Mouse (Mus musculus): ENCODE data around the gene Jak3. TPM values are rescaled to one million over a fixed set of nuclear protein-coding genes. Genes with fewer than 3 reads are reported as not detected.
"Not testable (repeated sequence)": the region's sequence is repeated elsewhere in the genome, so short reads cannot be mapped to it uniquely, and the experiment has no call there.

The Jak3 gene
- polyA plus RNA-seq, 1 experiment from 2014 or later, result 4.6 TPM

GRCm38 (mm10) chr8:71702923-71703322, 26.8 kb downstream of the Jak3 start:
- TF ChIP-seq EP300 (optimal IDR thresholded peaks at IDR 0.05) (no peak), CTCF (IDR thresholded peaks at IDR 0.05; ENCODE audit: low read depth) (peak; percentile 25; the same call in 1 of the 2 replicates)
- no peaks in the 10 kb centered on the region for H3K36me3 ChIP-seq (ENCODE audit: control insufficient read depth, insufficient read depth, low read length)
- whole genome bisulfite sequencing, result 35% methylated on average over 3 of the region's 3 CpGs
- ATAC-seq (ENCODE audit: low FRiP score, low TSS enrichment) (peak; percentile 73), DNase-seq (ENCODE audit: low spot score) (peak; percentile 75)
- H3K27me3 ChIP-seq (ENCODE audit: control insufficient read depth, insufficient read depth, low read length), result no peaks in the 10 kb centered on the region
- no peak overlapping the region for H3K4me3 ChIP-seq (ENCODE audit: low read depth, low read length)
- no peak overlapping the region for H3K4me2 ChIP-seq (replicated peaks; ENCODE audit: low read depth)
- H3K9ac ChIP-seq (ENCODE audit: low read length), result no peak overlapping the region
- H3K9me3 ChIP-seq (ENCODE audit: control insufficient read depth, low read length), result no peaks in the 10 kb centered on the region
- H3K27ac ChIP-seq (replicated peaks), result peak overlapping the region; percentile 86
- H3K4me1 ChIP-seq (replicated peaks; ENCODE audit: control insufficient read depth, insufficient read depth), result no peaks in the 10 kb centered on the region; the same call in 1 of the 2 replicates

DNA sequence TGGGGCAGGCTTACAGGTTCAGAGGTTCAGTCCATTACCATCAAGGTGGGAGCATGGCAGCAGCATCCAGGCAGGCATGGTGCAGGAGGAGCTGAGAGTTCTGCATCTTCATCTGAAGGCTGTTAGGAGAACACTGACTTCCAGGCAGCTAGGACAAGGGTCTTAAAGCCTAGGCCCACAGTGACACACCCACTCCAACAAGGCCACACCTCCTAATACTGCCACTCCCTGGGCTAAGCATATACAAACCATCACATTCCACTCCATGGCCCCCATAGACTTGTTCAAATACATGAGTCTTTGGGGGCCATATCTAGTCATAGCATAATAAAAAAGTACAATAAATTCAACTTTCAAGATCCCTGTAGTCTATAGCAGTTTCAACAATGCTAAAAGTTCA, 27.3 kb downstream of the Jak3 start:
- not testable (repeated sequence) for ATAC-seq (ENCODE audit: low FRiP score, low TSS enrichment); H3K27me3 ChIP-seq (ENCODE audit: control insufficient read depth, insufficient read depth, low read length); H3K4me3 ChIP-seq (ENCODE audit: low read depth, low read length); DNase-seq (ENCODE audit: low spot score); H3K36me3 ChIP-seq (ENCODE audit: control insufficient read depth, insufficient read depth, low read length); H3K4me2 ChIP-seq (replicated peaks; ENCODE audit: low read depth); H3K4me1 ChIP-seq (replicated peaks; ENCODE audit: control insufficient read depth, insufficient read depth); H3K9ac ChIP-seq (ENCODE audit: low read length); H3K9me3 ChIP-seq (ENCODE audit: control insufficient read depth, low read length)
- H3K27ac ChIP-seq (replicated peaks), result peak overlapping the region; percentile 86

DNA sequence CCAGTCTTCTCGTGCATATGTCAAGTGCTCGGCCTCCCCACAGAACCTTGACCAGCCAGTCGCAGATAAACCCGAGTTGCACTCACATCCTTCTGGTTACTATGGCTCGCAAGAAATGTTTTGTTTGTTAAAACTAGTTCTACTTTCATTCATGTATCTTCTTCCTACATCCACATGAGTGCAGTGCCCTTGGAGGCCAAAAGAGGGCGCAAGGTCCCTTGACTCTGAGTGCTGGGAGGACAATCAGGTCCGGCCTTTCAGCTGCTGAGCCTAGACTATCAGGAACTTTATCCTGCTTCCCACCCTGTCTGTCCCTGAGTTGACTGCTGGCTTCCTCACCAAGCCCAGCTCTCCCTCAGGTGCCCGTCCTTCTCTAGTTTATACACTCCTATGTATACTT, 31.8 kb downstream of the Jak3 start:
- 42% methylated on average over 8 of the region's 8 CpGs for WGBS
- Histone ChIP-seq H3K4me3 (ENCODE audit: low read depth, low read length) (no peak overlapping the region), H3K9ac (ENCODE audit: low read length) (no peak overlapping the region), H3K27me3 (ENCODE audit: control insufficient read depth, insufficient read depth, low read length) (no peaks in the 10 kb centered on the region), H3K36me3 (ENCODE audit: control insufficient read depth, insufficient read depth, low read length) (no peaks in the 10 kb centered on the region), H3K27ac (replicated peaks) (no peak overlapping the region), H3K9me3 (ENCODE audit: control insufficient read depth, low read length) (no peaks in the 10 kb centered on the region), H3K4me1 (replicated peaks; ENCODE audit: control insufficient read depth, insufficient read depth) (no peaks in the 10 kb centered on the region), H3K4me2 (replicated peaks; ENCODE audit: low read depth) (no peak overlapping the region)
- peak; percentile 80 for TF ChIP-seq CTCF (IDR thresholded peaks at IDR 0.05; ENCODE audit: low read depth)
- TF ChIP-seq EP300 (optimal IDR thresholded peaks at IDR 0.05), result no peak
- DNase-seq (ENCODE audit: low spot score) (peak; percentile 66), ATAC-seq (ENCODE audit: low FRiP score, low TSS enrichment) (no peak)

DNA sequence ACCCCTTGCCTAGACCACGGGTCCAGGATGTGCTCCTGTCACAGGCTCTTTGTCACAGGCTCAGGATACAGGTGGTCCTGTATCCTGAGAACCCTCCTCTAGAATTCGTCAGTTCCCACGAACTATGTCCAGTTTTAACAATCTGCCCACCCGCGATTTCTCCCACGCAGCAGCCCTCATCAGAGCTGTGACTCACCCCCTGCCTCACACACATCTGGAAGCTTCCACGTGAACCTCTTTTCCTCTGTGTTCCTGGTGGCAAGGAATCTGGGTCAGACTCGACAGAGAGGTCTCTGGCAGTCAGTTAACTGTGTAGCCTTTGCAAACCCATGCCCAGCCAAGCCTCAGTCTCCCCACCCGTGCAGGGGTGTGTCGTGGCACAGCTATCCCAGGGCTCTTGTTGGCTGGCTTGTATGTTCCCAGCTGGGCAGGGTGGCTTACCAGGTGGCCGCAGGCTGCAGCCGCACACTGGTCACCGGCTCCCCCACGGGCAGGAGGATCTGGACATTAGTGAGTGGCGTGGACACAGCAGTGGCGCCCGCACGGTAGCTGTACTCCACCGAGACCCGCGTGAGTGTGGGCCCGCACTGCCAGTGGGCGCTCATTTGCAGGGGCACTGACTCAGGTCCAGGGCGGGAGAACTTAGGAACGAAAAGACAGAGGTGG, 33.2 kb downstream of the Jak3 start:
- no peak for ATAC-seq (ENCODE audit: low FRiP score, low TSS enrichment)
- no peak for DNase-seq (ENCODE audit: low spot score)
- no peak for TF ChIP-seq CTCF (IDR thresholded peaks at IDR 0.05; ENCODE audit: low read depth)
- Histone ChIP-seq H3K9me3 (ENCODE audit: control insufficient read depth, low read length) (no peaks in the 10 kb centered on the region), H3K36me3 (ENCODE audit: control insufficient read depth, insufficient read depth, low read length) (no peaks in the 10 kb centered on the region), H3K27ac (replicated peaks) (no peak overlapping the region), H3K4me2 (replicated peaks; ENCODE audit: low read depth) (peak overlapping the region; percentile 35), H3K27me3 (ENCODE audit: control insufficient read depth, insufficient read depth, low read length) (no peaks in the 10 kb centered on the region), H3K9ac (ENCODE audit: low read length) (no peak overlapping the region), H3K4me3 (ENCODE audit: low read depth, low read length) (peak overlapping the region; percentile 8; the same call in 1 of the 2 replicates), H3K4me1 (replicated peaks; ENCODE audit: control insufficient read depth, insufficient read depth) (no peaks in the 10 kb centered on the region)
- 38% methylated on average over 25 of the region's 25 CpGs for WGBS

- WGBS, result 22% methylated on average over 25 of the region's 25 CpGs
- Histone ChIP-seq H3K9me3 (ENCODE audit: control insufficient read depth, low read length) (no peaks in the 10 kb centered on the region), H3K27me3 (ENCODE audit: control insufficient read depth, insufficient read depth, low read length) (no peaks in the 10 kb centered on the region), H3K9ac (ENCODE audit: low read length) (no peak overlapping the region), H3K36me3 (ENCODE audit: control insufficient read depth, insufficient read depth, low read length) (no peaks in the 10 kb centered on the region), H3K4me1 (replicated peaks; ENCODE audit: control insufficient read depth, insufficient read depth) (no peaks in the 10 kb centered on the region), H3K4me3 (ENCODE audit: low read depth, low read length) (peak overlapping the region; percentile 8; the same call in 1 of the 2 replicates), H3K27ac (replicated peaks) (no peak overlapping the region), H3K4me2 (replicated peaks; ENCODE audit: low read depth) (peak overlapping the region; percentile 45)
- DNase-seq (ENCODE audit: low spot score), result peak; percentile 94
- TF ChIP-seq EP300 (optimal IDR thresholded peaks at IDR 0.05) (no peak), CTCF (IDR thresholded peaks at IDR 0.05; ENCODE audit: low read depth) (peak; percentile 83)
- ATAC-seq (ENCODE audit: low FRiP score, low TSS enrichment), result peak; percentile 85
Measured at GRCm38 (mm10) chr8:71709800-71710446, 33.8 kb downstream of the Jak3 start.

DNA sequence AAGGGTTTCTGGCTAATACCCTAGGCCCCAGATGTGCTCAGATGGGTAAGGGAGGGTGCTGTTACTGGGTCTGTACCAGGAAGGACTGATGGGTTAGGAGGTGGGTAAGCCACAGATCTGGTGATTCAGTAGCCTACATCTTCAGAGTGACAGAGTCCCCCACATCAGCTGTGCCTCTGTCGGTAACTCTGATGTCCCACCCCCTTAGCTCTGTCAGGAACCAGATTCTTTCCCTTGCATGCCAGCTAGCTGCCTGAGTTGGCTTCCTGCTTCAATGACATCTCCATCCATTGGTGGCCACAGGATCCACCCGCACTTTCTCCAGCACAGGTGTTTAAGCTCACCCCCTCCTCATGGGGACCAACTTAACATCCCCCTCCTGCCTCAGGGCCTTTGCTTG, 35.5 kb downstream of the Jak3 start:
- no peak for ATAC-seq (ENCODE audit: low FRiP score, low TSS enrichment)

More for the DNA sequence above, 35.5 kb downstream of the Jak3 start:
- no peak overlapping the region for H3K4me3 ChIP-seq (ENCODE audit: low read depth, low read length)
- H3K9ac ChIP-seq (ENCODE audit: low read length), result no peak overlapping the region
- no peak overlapping the region for H3K4me2 ChIP-seq (replicated peaks; ENCODE audit: low read depth)
- no peaks in the 10 kb centered on the region for H3K9me3 ChIP-seq (ENCODE audit: control insufficient read depth, low read length)
- no peaks in the 10 kb centered on the region for H3K27me3 ChIP-seq (ENCODE audit: control insufficient read depth, insufficient read depth, low read length)
- no peak for DNase-seq (ENCODE audit: low spot score)
- WGBS, result 85% methylated on average over 2 of the region's 2 CpGs
- no peaks in the 10 kb centered on the region for H3K36me3 ChIP-seq (ENCODE audit: control insufficient read depth, insufficient read depth, low read length)
- H3K4me1 ChIP-seq (replicated peaks; ENCODE audit: control insufficient read depth, insufficient read depth), result no peaks in the 10 kb centered on the region
- no peak for TF ChIP-seq EP300 (optimal IDR thresholded peaks at IDR 0.05)
- no peak for TF ChIP-seq CTCF (IDR thresholded peaks at IDR 0.05; ENCODE audit: low read depth)
- H3K27ac ChIP-seq (replicated peaks), result no peak overlapping the region
